Mouse (Mus musculus) T-cell, adult 66 days (primary cell): ENCODE data around the gene Brd7. TPM values are rescaled to one million over a fixed set of nuclear protein-coding genes. Genes with fewer than 3 reads are reported as not detected.

Experiments used
- total RNA-seq, 2 experiments: library from RNA; stranded (reverse); gene quantifications; 3 replicates in 1 of 2; 4 replicates in 1 of 2; pipeline ENCODE4 v1.2.4; 2023

Gene Brd7
- 10 to 100 TPM; 63.2 to 66.9 TPM for total RNA-seq

GRCm38 (mm10) chr8:88361708-88362428 is at the start of gene Brd7:
Brd7 (minus strand) TSS chr8:88362194.

Other genes starting within 250 kb of the Brd7 start
- gene Cnep1r1, start 243.4 kb downstream of the Brd7 start, total RNA-seq, result 10 to 100 TPM; 28.6 to 29.5 TPM
- gene Heatr3, start 224.3 kb downstream of the Brd7 start, total RNA-seq, result 10 to 100 TPM; 35.8 to 37.6 TPM
- 10 to 100 TPM; 68.2 to 72.3 TPM for gene Tent4b, start 163.0 kb downstream of the Brd7 start, total RNA-seq
- gene Adcy7, start 89.8 kb downstream of the Brd7 start, total RNA-seq, result 100 to 1,000 TPM; 233 to 251 TPM
- gene Nkd1, start 159.2 kb upstream of the Brd7 start, total RNA-seq, result not detected